Mouse (Mus musculus) G1E (cell line): ENCODE measurements around the gene Pigl.

Source experiments
- CTCF ChIP-seq: IDR thresholded peaks from 2 replicates; pipeline ENCODE4 v1.5.1; 2012; ENCODE audit warnings: low read depth, low read length, inconsistent platforms, mixed read lengths
- GATA1 ChIP-seq: IDR thresholded peaks from 2 replicates; pipeline ENCODE4 v1.6.1; 2012; ENCODE audit warnings: borderline replicate concordance, low read length, inconsistent platforms, mixed read lengths
- TAL1 ChIP-seq: conservative IDR thresholded peaks from 2 replicates; pipeline ENCODE4 v1.6.1; 2012; ENCODE audit warnings: low read depth, low read length, inconsistent platforms, mixed read lengths

DNA sequence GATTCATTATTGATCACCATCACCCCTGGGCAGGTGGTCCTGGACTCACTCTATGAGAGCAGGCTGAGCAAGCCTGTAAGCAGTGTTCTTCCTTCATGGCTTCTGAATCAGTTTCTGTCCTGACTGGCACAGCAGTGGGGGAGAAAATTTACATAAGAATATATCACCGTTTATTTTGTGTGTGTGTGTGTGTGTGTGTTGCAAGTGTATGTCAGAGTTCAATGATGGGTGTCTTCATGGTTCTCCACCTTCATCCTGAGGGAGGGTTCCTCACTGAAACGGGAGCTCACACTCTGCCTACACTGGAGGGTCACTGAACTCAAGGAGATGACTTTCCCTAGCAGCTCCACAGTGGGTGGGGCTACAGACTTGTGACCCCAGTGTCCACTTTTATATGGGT is 82.7 kb downstream of the Pigl start:
- TF ChIP-seq CTCF (no peak), GATA1 (no peak), TAL1 (no peak)
